Mouse (Mus musculus): Measurements from ENCODE around the gene Taf1d.
A peak's percentile ranks its signal among the peaks of the same experiment; 100 is the strongest.
"Not testable (repeated sequence)": the region's sequence is repeated elsewhere in the genome, so short reads cannot be mapped to it uniquely, and the experiment has no call there.

Gene Taf1d

GRCm38 (mm10) chr9:15309425-15309824, 3.4 kb downstream of the Taf1d start:
- no peak for DNase-seq

GRCm38 (mm10) chr9:15310179-15310578, 4.2 kb downstream of the Taf1d start:
- no peak for DNase-seq

GRCm38 (mm10) chr9:15312054-15312735, 6.2 kb downstream of the Taf1d start:
- no peak for DNase-seq

GRCm38 (mm10) chr9:15313633-15314032, 7.6 kb downstream of the Taf1d start:
- DNase-seq = no peak

GRCm38 (mm10) chr9:15314619-15315018, 8.6 kb downstream of the Taf1d start:
- DNase-seq = no peak

- DNase-seq = not testable (repeated sequence)
Observed at GRCm38 (mm10) chr9:15316296-15316695, 10.3 kb downstream of the Taf1d start.

GRCm38 (mm10) chr9:15317223-15318169, 11.5 kb downstream of the Taf1d start:
- no peak for DNase-seq

- DNase-seq = no peak
Observed at GRCm38 (mm10) chr9:15318170-15318742, 12.2 kb downstream of the Taf1d start.

- DNase-seq = peak; percentile 43
Observed at GRCm38 (mm10) chr9:15337776-15338175, 31.8 kb downstream of the Taf1d start.

- DNase-seq = no peak
Observed at GRCm38 (mm10) chr9:15349925-15350324, 43.9 kb downstream of the Taf1d start.

GRCm38 (mm10) chr9:15356916-15357483, 51.0 kb downstream of the Taf1d start:
- DNase-seq = no peak

- peak; percentile 92 for DNase-seq
Observed at GRCm38 (mm10) chr9:15357484-15358275, 51.7 kb downstream of the Taf1d start, which contains the start of gene Cep295. Gene Cep295 (minus strand): TSS chr9:15357788.

GRCm38 (mm10) chr9:15364843-15365242, 58.8 kb downstream of the Taf1d start:
- DNase-seq = no peak

GRCm38 (mm10) chr9:15365856-15366255, 59.8 kb downstream of the Taf1d start:
- DNase-seq = no peak

GRCm38 (mm10) chr9:15366260-15366659, 60.2 kb downstream of the Taf1d start:
- no peak for DNase-seq
